Mouse (Mus musculus) MEL (cell line): Measurements from ENCODE around the gene Twnk. TPM values are rescaled to one million over a fixed set of nuclear protein-coding genes. Genes with fewer than 3 reads are reported as not detected.

Experiments
- DNase-seq: peaks from one replicate; pipeline ENCODE4 v3.0.0; 2011; ENCODE audit warnings: low read depth, low spot score
- H3K27ac ChIP-seq: 2 replicates; pipeline ENCODE4 v1.5.1; 2012; ENCODE audit warnings: low read depth, mild to moderate bottlenecking, control low read depth, low read length, moderate library complexity; ENCODE audit not compliant: control insufficient read depth
- H3K27me3 ChIP-seq, 2 experiments: fragments of 150-350 bp in 1 of 2; sonication (generic) in 1 of 2; 2 replicates each; pipeline ENCODE4 v1.6.1; 2012; ENCODE audit warnings: low read length in 2 of 2, mild to moderate bottlenecking in 2 of 2, improper control_type of control experiment in 1 of 2, moderate library complexity in 1 of 2; ENCODE audit not compliant: insufficient read depth in 2 of 2, control insufficient read depth in 1 of 2
- H3K36me3 ChIP-seq, 2 experiments: 2 replicates each; pipeline ENCODE4 v1.6.1; 2012 to 2014; ENCODE audit warnings: low read length in 2 of 2, improper control_type of control experiment in 1 of 2, inconsistent platforms in 1 of 2, mild to moderate bottlenecking in 1 of 2; ENCODE audit not compliant: insufficient read depth in 2 of 2, control insufficient read depth in 1 of 2
- H3K4me1 ChIP-seq, 2 experiments: fragments of 150-350 bp in 1 of 2; sonication (generic) in 1 of 2; 2 replicates each; pipeline ENCODE4 v1.6.1; 2012; ENCODE audit warnings: low read length in 2 of 2, improper control_type of control experiment in 1 of 2, mild to moderate bottlenecking in 1 of 2; ENCODE audit not compliant: insufficient read depth in 2 of 2, control insufficient read depth in 1 of 2
- H3K4me3 ChIP-seq, 2 experiments: fragments of 150-350 bp in 1 of 2; sonication (generic) in 1 of 2; 2 replicates each; pipeline ENCODE4 v1.5.1; 2012; ENCODE audit warnings: low read depth in 2 of 2, low read length in 2 of 2, mild to moderate bottlenecking in 2 of 2, moderate library complexity in 2 of 2, control low read depth in 1 of 2, improper control_type of control experiment in 1 of 2; ENCODE audit not compliant: control insufficient read depth in 1 of 2, insufficient read depth in 1 of 2
- H3K79me2 ChIP-seq: 2 replicates; pipeline ENCODE4 v1.6.1; 2012; ENCODE audit warnings: mild to moderate bottlenecking, low read length, moderate library complexity; ENCODE audit not compliant: control insufficient read depth, poor library complexity, insufficient read depth
- H3K9ac ChIP-seq: 2 replicates; pipeline ENCODE4 v1.6.1; 2012; ENCODE audit warnings: low read depth, mild to moderate bottlenecking, control low read depth, low read length, moderate library complexity; ENCODE audit not compliant: control insufficient read depth, poor library complexity, severe bottlenecking
- H3K9me3 ChIP-seq: fragments of 150-350 bp; sonication (generic); replicated peaks from 2 replicates; pipeline ENCODE4 v1.6.1; 2012; ENCODE audit warnings: mild to moderate bottlenecking, low read length, improper control_type of control experiment, moderate library complexity; ENCODE audit not compliant: insufficient read depth
- BHLHE40 ChIP-seq: IDR thresholded peaks from 2 replicates; pipeline ENCODE4 v1.6.1; 2012; ENCODE audit warnings: low read depth, mild to moderate bottlenecking, inconsistent platforms, low read length, improper control_type of control experiment, borderline replicate concordance
- CHD1 ChIP-seq: IDR thresholded peaks from 2 replicates; pipeline ENCODE4 v1.6.1; 2012; ENCODE audit warnings: low read depth, mild to moderate bottlenecking, inconsistent platforms, low read length, improper control_type of control experiment
- CHD2 ChIP-seq: IDR thresholded peaks from 2 replicates; pipeline ENCODE4 v1.6.1; 2011; ENCODE audit warnings: low read length, improper control_type of control experiment
- E2F4 ChIP-seq: IDR thresholded peaks from 2 replicates; pipeline ENCODE4 v1.6.1; 2011; ENCODE audit warnings: low read depth, low read length, improper control_type of control experiment, borderline replicate concordance
- ELF1 ChIP-seq: IDR thresholded peaks from 2 replicates; pipeline ENCODE4 v1.6.1; 2014; ENCODE audit warnings: low read depth, mild to moderate bottlenecking, inconsistent platforms, low read length, improper control_type of control experiment, moderate library complexity
- EP300 ChIP-seq, 2 experiments: IDR thresholded peaks; 2 replicates each; pipeline ENCODE4 v1.6.1; 2011; ENCODE audit warnings: improper control_type of control experiment in 2 of 2, low read length in 2 of 2, low read depth in 1 of 2, mild to moderate bottlenecking in 1 of 2
- ETS1 ChIP-seq: IDR thresholded peaks from 2 replicates; pipeline ENCODE4 v1.6.1; 2012; ENCODE audit warnings: low read depth, mild to moderate bottlenecking, inconsistent platforms, low read length, improper control_type of control experiment, moderate library complexity
- GABPA ChIP-seq: IDR thresholded peaks from 2 replicates; pipeline ENCODE4 v1.6.1; 2012; ENCODE audit warnings: low read depth, mild to moderate bottlenecking, inconsistent platforms, low read length, improper control_type of control experiment, moderate library complexity
- GATA1 ChIP-seq: IDR thresholded peaks from 2 replicates; pipeline ENCODE4 v1.6.1; 2011; ENCODE audit warnings: low read depth, low read length, improper control_type of control experiment
- HCFC1 ChIP-seq: IDR thresholded peaks from 2 replicates; pipeline ENCODE4 v1.6.1; 2012; ENCODE audit warnings: low read depth, mild to moderate bottlenecking, inconsistent platforms, low read length, improper control_type of control experiment, moderate library complexity
- JUND ChIP-seq: IDR thresholded peaks from 2 replicates; pipeline ENCODE4 v1.6.1; 2011; ENCODE audit warnings: low read depth, mild to moderate bottlenecking, improper control_type of control experiment, low read length
- KAT2A ChIP-seq: conservative IDR thresholded peaks from 2 replicates; pipeline ENCODE4 v1.6.1; 2012; ENCODE audit warnings: low read depth, low read length, improper control_type of control experiment, inconsistent platforms
- MAFK ChIP-seq: IDR thresholded peaks from 2 replicates; pipeline ENCODE4 v1.6.1; 2011; ENCODE audit warnings: low read depth, mild to moderate bottlenecking, low read length, improper control_type of control experiment, borderline replicate concordance
- MAX ChIP-seq: IDR thresholded peaks from 2 replicates; pipeline ENCODE4 v1.6.1; 2011; ENCODE audit warnings: low read length, improper control_type of control experiment
- MAZ ChIP-seq: IDR thresholded peaks from 2 replicates; pipeline ENCODE4 v1.6.1; 2012; ENCODE audit warnings: low read depth, mild to moderate bottlenecking, inconsistent platforms, low read length, improper control_type of control experiment
- MEF2A ChIP-seq: IDR thresholded peaks from 2 replicates; pipeline ENCODE4 v1.6.1; 2014; ENCODE audit warnings: low read depth, mild to moderate bottlenecking, inconsistent platforms, low read length, improper control_type of control experiment; ENCODE audit not compliant: poor library complexity, insufficient replicate concordance, severe bottlenecking; ENCODE audit errors: extremely low read depth
- MXI1 ChIP-seq: IDR thresholded peaks from 2 replicates; pipeline ENCODE4 v1.6.1; 2011; ENCODE audit warnings: mild to moderate bottlenecking, low read depth, low read length, improper control_type of control experiment
- MYB ChIP-seq: IDR thresholded peaks from 2 replicates; pipeline ENCODE4 v1.6.1; 2011; ENCODE audit warnings: mild to moderate bottlenecking, low read depth, low read length, improper control_type of control experiment
- MYC ChIP-seq: IDR thresholded peaks from 2 replicates; pipeline ENCODE4 v1.6.1; 2011; ENCODE audit warnings: low read depth, mild to moderate bottlenecking, low read length, improper control_type of control experiment, moderate library complexity
- NELFE ChIP-seq: IDR thresholded peaks from 2 replicates; pipeline ENCODE4 v1.6.1; 2011; ENCODE audit warnings: low read depth, low read length, improper control_type of control experiment
- POLR2A ChIP-seq, 2 experiments: IDR thresholded peaks; 2 replicates each; pipeline ENCODE4 v1.6.1; 2011 to 2012; ENCODE audit warnings: low read length in 2 of 2, mild to moderate bottlenecking in 2 of 2, control low read depth in 1 of 2, improper control_type of control experiment in 1 of 2, low read depth in 1 of 2, moderate library complexity in 1 of 2; ENCODE audit not compliant: control insufficient read depth in 1 of 2, insufficient read depth in 1 of 2, poor library complexity in 1 of 2
- POLR2AphosphoS2 ChIP-seq: IDR thresholded peaks from 2 replicates; pipeline ENCODE4 v1.6.1; 2011; ENCODE audit warnings: low read length, improper control_type of control experiment
- POLR2AphosphoS5 ChIP-seq: IDR thresholded peaks from 2 replicates; pipeline ENCODE4 v1.6.1; 2012; ENCODE audit warnings: low read depth, borderline replicate concordance, mild to moderate bottlenecking, inconsistent platforms, low read length, moderate library complexity, mixed read lengths
- RCOR1 ChIP-seq: IDR thresholded peaks from 2 replicates; pipeline ENCODE4 v1.6.1; 2012; ENCODE audit warnings: low read depth, mild to moderate bottlenecking, inconsistent platforms, low read length, improper control_type of control experiment
- SIN3A ChIP-seq: IDR thresholded peaks from 2 replicates; pipeline ENCODE4 v1.6.1; 2012; ENCODE audit warnings: low read length, improper control_type of control experiment, inconsistent platforms
- SMC3 ChIP-seq: IDR thresholded peaks from 2 replicates; pipeline ENCODE4 v1.6.1; 2011; ENCODE audit warnings: low read depth, low read length, improper control_type of control experiment
- TAL1 ChIP-seq: IDR thresholded peaks from 2 replicates; pipeline ENCODE4 v1.6.1; 2012; ENCODE audit warnings: mild to moderate bottlenecking, inconsistent platforms, low read length, moderate library complexity, mixed read lengths
- TCF12 ChIP-seq: IDR thresholded peaks from 2 replicates; pipeline ENCODE4 v1.6.1; 2014; ENCODE audit warnings: low read depth, mild to moderate bottlenecking, inconsistent platforms, low read length, improper control_type of control experiment, moderate library complexity
- UBTF ChIP-seq: IDR thresholded peaks from 2 replicates; pipeline ENCODE4 v1.6.1; 2012; ENCODE audit warnings: low read depth, mild to moderate bottlenecking, inconsistent platforms, low read length, improper control_type of control experiment, moderate library complexity, borderline replicate concordance; ENCODE audit not compliant: insufficient read depth
- USF1 ChIP-seq: IDR thresholded peaks from 2 replicates; pipeline ENCODE4 v1.6.1; 2014; ENCODE audit warnings: low read depth, mild to moderate bottlenecking, inconsistent platforms, low read length, improper control_type of control experiment, moderate library complexity
- ZC3H11A ChIP-seq: IDR thresholded peaks from 2 replicates; pipeline ENCODE4 v1.6.1; 2012; ENCODE audit warnings: low read depth, mild to moderate bottlenecking, inconsistent platforms, low read length, improper control_type of control experiment
- ZMIZ1 ChIP-seq: IDR thresholded peaks from 2 replicates; pipeline ENCODE4 v1.6.1; 2012; ENCODE audit warnings: low read depth, mild to moderate bottlenecking, inconsistent platforms, low read length, improper control_type of control experiment, moderate library complexity
- ZNF384 ChIP-seq: IDR thresholded peaks from 2 replicates; pipeline ENCODE4 v1.6.1; 2012; ENCODE audit warnings: low read depth, mild to moderate bottlenecking, inconsistent platforms, low read length, improper control_type of control experiment
- polyA plus RNA-seq, 2 experiments: library from polyadenylated mRNA; stranded (reverse) in 1 of 2; unstranded in 1 of 2; fragments of >175 nt in 1 of 2; fragments of >200 nt in 1 of 2; gene quantifications; 2 replicates each; pipeline versions ENCODE4 v1.2.1 to v1.2.4; 2012; ENCODE audit warnings: low replicate concordance in 2 of 2, low read depth in 1 of 2; ENCODE audit not compliant: insufficient read length in 2 of 2, insufficient read depth in 1 of 2, missing spikeins in 1 of 2
- total RNA-seq: library from RNA; depleted of rRNA; stranded (reverse); fragments of 300-350 nt; gene quantifications from 2 replicates; pipeline ENCODE4 v1.2.3, GENCODE M21; 2012

Twnk gene
- total and polyA plus RNA-seq, 3 experiments: 37.5 to 55.6 TPM; not detected in 1

DNA sequence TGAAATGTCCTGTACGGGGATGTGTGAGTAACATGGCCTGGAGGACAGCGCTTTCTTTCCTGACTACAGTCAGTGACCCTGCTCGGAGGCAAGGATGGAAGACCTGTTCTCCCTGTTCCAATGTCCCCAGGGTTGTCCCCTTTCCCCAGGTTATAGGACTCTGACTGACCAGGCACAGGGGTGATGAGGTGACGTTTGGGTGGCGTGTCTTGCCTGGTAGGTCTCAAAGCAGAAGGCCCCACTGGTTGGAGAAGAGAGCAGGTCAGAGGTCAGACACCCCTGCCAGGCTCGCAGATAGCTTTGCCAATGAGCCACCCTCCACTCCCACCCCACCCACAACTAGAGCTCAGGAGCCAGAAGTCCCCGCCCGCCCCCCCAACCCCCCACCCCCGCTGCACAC is 24.1 kb downstream of the Twnk start:
- H3K4me3 ChIP-seq: no peak overlapping the region

DNA sequence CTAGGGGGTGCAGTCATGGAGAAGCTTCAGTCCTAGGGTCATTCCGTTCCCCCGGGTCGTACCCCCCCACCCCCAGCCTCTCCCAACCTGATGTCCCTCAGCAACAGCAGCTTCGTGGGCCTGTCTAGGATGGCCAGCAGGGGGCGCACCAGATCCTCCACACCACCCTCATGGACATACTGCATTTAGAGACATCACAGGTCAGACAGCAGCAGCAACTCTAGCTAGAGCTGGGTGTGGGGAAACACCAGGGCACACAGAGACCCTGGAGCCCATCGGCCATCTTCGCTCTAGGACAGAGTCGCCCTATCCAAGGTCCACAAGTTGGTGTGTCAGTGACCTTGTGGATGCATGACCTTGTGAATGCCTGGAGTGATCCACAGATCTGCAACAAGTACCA is 24.6 kb downstream of the Twnk start:
- H3K79me2 ChIP-seq: no peaks in the 10 kb centered on the region
- H3K4me3 ChIP-seq: peak overlapping the region; percentile 66 to 74
- no peaks in the 10 kb centered on the region for H3K9me3 ChIP-seq
- peaks cover 8 to 22% of the 10 kb centered on the region in 2 experiments for H3K4me1 ChIP-seq
- H3K9ac ChIP-seq: peak overlapping the region; percentile 66
- peak overlapping the region; percentile 25 for H3K27ac ChIP-seq
- no peaks in the 10 kb centered on the region for H3K27me3 ChIP-seq
- peak; percentile 88 for DNase-seq
- H3K36me3 ChIP-seq: peaks cover 0 to 10% of the 10 kb centered on the region in 2 experiments; a peak in 2 of 4 replicates
- TF ChIP-seq HCFC1 (no peak), POLR2AphosphoS5 (no peak), ETS1 (no peak), MAX (0 out of 2 replicates have a peak, but pooled peaks have one; percentile 38), TCF12 (no peak), RCOR1 (0 out of 2 replicates have a peak, but pooled peaks have one; percentile 9), MAZ (0 out of 2 replicates have a peak, but pooled peaks have one; percentile 19), ELF1 (no peak), BHLHE40 (no peak), MEF2A (no peak), CHD1 (no peak), CHD2 (no peak), GABPA (no peak), UBTF (no peak), USF1 (no peak), MYC (no peak), GATA1 (no peak), SMC3 (peak; percentile 69), E2F4 (no peak), NELFE (no peak), ZNF384 (no peak), ZC3H11A (0 out of 2 replicates have a peak, but pooled peaks have one; percentile 4), MAFK (no peak), SIN3A (peak; percentile 55; the same call in 1 of the 2 replicates), MYB (no peak), TAL1 (no peak), JUND (no peak), ZMIZ1 (no peak), POLR2AphosphoS2 (no peak), MXI1 (peak; percentile 36; the same call in 1 of the 2 replicates), EP300 (IDR thresholded peaks at IDR 0.05; ENCODE audit: low read depth in 1 of 2, low read length in 2 of 2) (no peak), POLR2A (IDR thresholded peaks at IDR 0.05; ENCODE audit: control insufficient read depth in 1 of 2, insufficient read depth in 1 of 2, low read depth in 1 of 2, low read length in 2 of 2, poor library complexity in 1 of 2) (no peak)

More for the DNA sequence above, 24.1 kb downstream of the Twnk start:
- Histone ChIP-seq H3K9ac (no peak overlapping the region), H3K9me3 (no peaks in the 10 kb centered on the region), H3K27ac (no peak overlapping the region), H3K4me1 (peaks cover 8 to 22% of the 10 kb centered on the region in 2 experiments), H3K36me3 (peaks cover 0 to 10% of the 10 kb centered on the region in 2 experiments; a peak in 2 of 4 replicates), H3K27me3 (no peaks in the 10 kb centered on the region), H3K79me2 (no peaks in the 10 kb centered on the region)
- no peak for TF ChIP-seq MAZ
- no peak for TF ChIP-seq CHD2
- no peak for TF ChIP-seq KAT2A
- no peak for DNase-seq
